33 mouse cellular contexts compared by ENCODE assay signal in genomic region chr9:118548651-118549050, GRCm38 (mm10).
"Had no signal": no experiment of that assay in that cellular context is flagged by ENCODE, and none has a peak within 500 bp of the region (broad histone marks: within the 10 kb centered on the region; RNA-seq: fewer than 3 reads in every experiment).

No protein-coding gene starts in this region.

- ATAC-seq: hindbrain, embryonic 16.5 days; hindbrain, postnatal 0 days; inflammation-experienced regulatory T-cells, adult 6 months; intestine, embryonic 15.5 days; intestine, embryonic 16.5 days; intestine, postnatal 0 days had no signal

- DNase-seq: heart, postnatal 10 days; heart, postnatal 14 days; heart, postnatal 36 days; kidney, adult 11 months; kidney, adult 18-20 months; kidney, adult 2 months; kidney, adult 8-10 months; kidney, adult 9 months; kidney, postnatal 10 days; kidney, postnatal 14 days; kidney, postnatal 25 days; kidney, postnatal 36 days; kidney, postnatal 4 days; layer of hippocampus, adult 9-11 months; layer of hippocampus, postnatal 36 days had no signal

- H3K4me2 ChIP-seq: heart, embryonic 11.5 days; heart, embryonic 13.5 days; heart, embryonic 15.5 days; hindbrain, embryonic 12.5 days; hindbrain, embryonic 13.5 days; hindbrain, embryonic 14.5 days; hindbrain, embryonic 15.5 days; intestine, embryonic 15.5 days; kidney, embryonic 15.5 days had no signal

- H3K9me3 ChIP-seq: heart, embryonic 13.5 days; heart, embryonic 15.5 days; hindbrain, embryonic 10.5 days; hindbrain, embryonic 12.5 days; hindbrain, embryonic 13.5 days; hindbrain, embryonic 15.5 days; intestine, embryonic 15.5 days; kidney, embryonic 15.5 days had no signal

- H3K27ac ChIP-seq: heart, embryonic 13.5 days; heart, embryonic 15.5 days; hindbrain, embryonic 10.5 days; hindbrain, embryonic 12.5 days; hindbrain, embryonic 13.5 days; hindbrain, embryonic 14.5 days; hindbrain, embryonic 15.5 days; hindbrain, postnatal 0 days; intestine, embryonic 15.5 days; kidney, embryonic 15.5 days; kidney, postnatal 0 days; layer of hippocampus, adult 2 months; left cerebral cortex, adult 2 months had no signal

- H3K4me1 ChIP-seq: hindbrain, embryonic 10.5 days; hindbrain, embryonic 12.5 days; hindbrain, embryonic 15.5 days; intestine, embryonic 15.5 days; kidney, embryonic 15.5 days had no signal

- H3K4me3 ChIP-seq: heart, embryonic 13.5 days; heart, embryonic 15.5 days; hindbrain, embryonic 10.5 days; hindbrain, embryonic 12.5 days; hindbrain, embryonic 13.5 days; hindbrain, embryonic 15.5 days; intestine, embryonic 15.5 days; kidney, embryonic 15.5 days; layer of hippocampus, adult 2 months; left cerebral cortex, adult 2 months had no signal

- H3K27me3 ChIP-seq: heart, embryonic 13.5 days; heart, embryonic 15.5 days; hindbrain, embryonic 12.5 days; hindbrain, embryonic 13.5 days; hindbrain, embryonic 15.5 days; intestine, embryonic 15.5 days; kidney, embryonic 15.5 days had no signal

- H3K9ac ChIP-seq: heart, embryonic 13.5 days; heart, embryonic 15.5 days; hindbrain, embryonic 12.5 days; hindbrain, embryonic 13.5 days; hindbrain, embryonic 14.5 days; hindbrain, embryonic 15.5 days; intestine, embryonic 15.5 days; kidney, embryonic 15.5 days had no signal
